Mouse (Mus musculus) hindbrain, postnatal 0 days (tissue): Measurements from ENCODE around the gene Gtf2i. TPM values are rescaled to one million over a fixed set of nuclear protein-coding genes. Genes with fewer than 3 reads are reported as not detected.
A peak's percentile ranks its signal among the peaks of the same experiment; 100 is the strongest.

Experiments used
- ATAC-seq: fragments of 200-750 bp; cut with Nextera tagmentation; 2 replicates; pipeline ENCODE4 v1.8.0; 2017; ENCODE audit warnings: mild to moderate bottlenecking, moderate TSS enrichment, moderate library complexity
- DNase-seq: peaks from one replicate; pipeline ENCODE4 v3.0.0-alpha.2; 2015; ENCODE audit warnings: low spot score
- H3K27ac ChIP-seq: fragments of 300-500 bp; sonication (generic); 2 replicates; pipeline ENCODE4 v1.5.1; 2014; ENCODE audit warnings: mild to moderate bottlenecking
- H3K27me3 ChIP-seq: fragments of 300-500 bp; sonication (generic); 2 replicates; pipeline ENCODE4 v1.6.1; 2014; ENCODE audit warnings: low read length, mixed read lengths; ENCODE audit not compliant: insufficient read depth
- H3K36me3 ChIP-seq: fragments of 300-500 bp; sonication (generic); 2 replicates; pipeline ENCODE4 v1.6.1; 2014; ENCODE audit warnings: low read length, mixed read lengths; ENCODE audit not compliant: insufficient read depth
- H3K4me1 ChIP-seq: fragments of 300-500 bp; sonication (generic); 2 replicates; pipeline ENCODE4 v1.6.1; 2014; ENCODE audit warnings: antibody characterized with exemption, low read length, mixed read lengths; ENCODE audit not compliant: insufficient read depth
- H3K4me2 ChIP-seq: fragments of 300-500 bp; sonication (generic); 2 replicates; pipeline ENCODE4 v1.6.1; 2014; ENCODE audit warnings: low read depth, mild to moderate bottlenecking, low read length, moderate library complexity, mixed read lengths
- H3K4me3 ChIP-seq: fragments of 300-500 bp; sonication (generic); 2 replicates; pipeline ENCODE4 v1.5.1; 2014; ENCODE audit warnings: low read length
- H3K9ac ChIP-seq: fragments of 300-500 bp; sonication (generic); replicated peaks from 2 replicates; pipeline ENCODE4 v1.6.1; 2014; ENCODE audit warnings: mild to moderate bottlenecking, low read length, moderate library complexity, mixed read lengths
- H3K9me3 ChIP-seq: fragments of 300-500 bp; sonication (generic); 2 replicates; pipeline ENCODE4 v1.6.1; 2016; ENCODE audit warnings: low read length, mixed read lengths
- CTCF ChIP-seq: IDR thresholded peaks from 2 replicates; pipeline ENCODE4 v1.5.1; 2016; ENCODE audit warnings: antibody characterized with exemption, control low read depth, low read depth
- WGBS: fragments of 180-500 bp; shearing (Covaris S2); extraction: QIAGEN DNeasy Blood & Tissue Kit; methylation state at CpG from one replicate; pipeline ENCODE4 v1.1.7; 2014; 5-methylcytosine and 5-hydroxymethylcytosine counted together
- polyA plus RNA-seq: library from polyadenylated mRNA; unstranded; fragments of >200 nt; fragmentation: Nextera tagmentation; extraction: Ambion mirVana; gene quantifications from 2 replicates; pipeline ENCODE4 v1.2.1, GENCODE M21; 2015
- total RNA-seq: library from RNA; depleted of rRNA; stranded (reverse); fragments of >200 nt; gene quantifications from 2 replicates; pipeline ENCODE4 v1.2.3, GENCODE M21; 2014

Gtf2i gene
- total and polyA plus RNA-seq, 2 experiments from 2014 or later = 85.6 to 103 TPM

DNA sequence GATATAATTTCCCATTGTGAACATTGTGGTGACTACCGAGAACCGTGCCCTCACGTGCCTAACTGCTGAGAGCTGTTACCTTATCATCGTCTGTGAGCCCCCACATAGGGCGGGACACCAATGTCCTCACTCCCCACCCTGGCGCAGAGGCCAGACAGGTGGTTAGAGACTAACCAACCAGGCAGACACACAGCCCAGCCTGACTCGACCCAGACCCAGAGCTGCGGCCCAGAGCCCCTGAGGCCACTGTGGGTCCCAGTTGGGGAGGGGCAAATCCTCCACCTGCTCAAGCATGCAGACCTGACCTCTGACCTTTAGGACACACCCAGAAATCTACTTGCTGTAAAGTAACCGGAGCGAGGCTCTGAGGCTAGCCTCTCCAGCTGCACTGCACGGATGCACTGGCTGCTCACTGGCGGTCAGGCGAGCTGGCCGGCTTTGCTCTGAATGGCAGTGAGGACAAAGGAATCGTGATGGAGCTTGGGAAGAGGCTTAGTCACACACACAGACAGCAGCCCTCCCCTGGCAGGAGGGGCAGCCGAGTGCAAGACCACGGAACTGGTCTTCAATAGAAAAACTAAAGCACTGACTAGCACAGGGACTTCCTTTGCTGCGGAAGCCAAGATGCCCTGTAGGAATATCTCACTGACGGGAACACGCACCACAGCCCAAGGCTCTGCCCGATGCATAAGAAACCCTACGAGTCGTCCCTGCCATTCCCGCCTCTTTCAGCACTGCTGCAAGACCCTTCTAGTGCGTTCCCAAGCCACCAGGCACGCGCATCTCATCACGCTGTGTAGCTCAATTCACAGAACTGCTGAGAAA lies 76.4 kb downstream of the Gtf2i start:
- H3K36me3 ChIP-seq = peaks cover 68% of the 10 kb centered on the region
- peak overlapping the region; percentile 45 for H3K27ac ChIP-seq
- ATAC-seq = peak; percentile 75

DNA sequence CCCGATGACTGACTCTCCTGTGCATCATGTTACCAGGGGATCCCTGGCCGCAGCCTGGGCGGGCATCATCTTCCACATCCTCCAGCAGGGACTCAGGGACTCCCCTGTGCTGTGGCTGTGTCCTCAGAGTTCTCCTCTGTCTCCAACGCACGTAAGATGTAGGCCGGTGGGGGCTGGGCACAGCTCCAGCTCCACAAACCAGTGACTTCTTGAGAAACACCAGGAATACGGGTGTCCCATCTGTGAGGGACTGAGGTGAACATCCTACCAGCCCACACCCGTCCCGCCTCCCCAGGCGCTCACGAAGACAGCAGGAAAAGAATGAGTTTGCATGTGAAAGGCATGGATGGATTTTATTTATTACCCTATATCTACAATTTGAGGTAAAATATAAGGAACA lies 77.1 kb downstream of the Gtf2i start:
- Histone ChIP-seq H3K36me3 (peaks cover 61% of the 10 kb centered on the region), H3K27me3 (no peaks in the 10 kb centered on the region), H3K4me3 (no peak overlapping the region), H3K4me2 (no peak overlapping the region), H3K27ac (no peak overlapping the region), H3K4me1 (0 out of 2 replicates have a peak, but pooled peaks cover 3% of the 10 kb centered on the region), H3K9ac (no peak overlapping the region), H3K9me3 (no peaks in the 10 kb centered on the region)
- WGBS = 86% methylated on average over 11 of the region's 11 CpGs
- DNase-seq = no peak
- TF ChIP-seq CTCF = no peak
- ATAC-seq = no peak

More for the DNA sequence above, 76.4 kb downstream of the Gtf2i start:
- H3K4me1 ChIP-seq = 0 out of 2 replicates have a peak, but pooled peaks cover 3% of the 10 kb centered on the region
- no peak overlapping the region for H3K9ac ChIP-seq
- no peak for TF ChIP-seq CTCF
- no peaks in the 10 kb centered on the region for H3K9me3 ChIP-seq
- no peak overlapping the region for H3K4me2 ChIP-seq
- H3K27me3 ChIP-seq = no peaks in the 10 kb centered on the region
- peak; percentile 59 for DNase-seq
- no peak overlapping the region for H3K4me3 ChIP-seq
- 50% methylated on average over 28 of the region's 28 CpGs for WGBS

DNA sequence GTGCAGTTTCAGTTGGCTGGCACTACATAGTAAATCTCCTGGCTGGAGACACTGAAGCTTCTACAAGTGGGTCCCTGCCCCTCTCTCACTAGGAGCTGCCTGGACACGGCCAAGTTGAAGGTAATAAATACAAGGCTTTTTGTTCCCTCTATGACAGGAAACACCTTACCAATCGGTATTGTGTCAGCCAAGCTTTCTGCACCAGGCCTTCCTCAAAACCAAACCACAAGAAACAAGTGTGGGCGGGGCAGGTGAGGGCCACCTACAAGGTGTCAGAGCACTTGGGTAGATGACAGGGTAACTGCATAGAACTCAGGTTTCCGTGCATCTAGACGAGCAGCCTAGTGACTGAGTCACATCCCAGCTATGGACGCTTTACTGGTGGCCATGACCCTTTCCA lies 77.8 kb downstream of the Gtf2i start:
- TF ChIP-seq CTCF = no peak
- no peak overlapping the region for H3K9ac ChIP-seq
- no peaks in the 10 kb centered on the region for H3K27me3 ChIP-seq
- no peak overlapping the region for H3K4me3 ChIP-seq
- 87% methylated on average over 6 of the region's 6 CpGs for whole genome bisulfite sequencing
- DNase-seq (no peak), ATAC-seq (no peak)
- 0 out of 2 replicates have a peak, but pooled peaks cover 3% of the 10 kb centered on the region for H3K4me1 ChIP-seq
- H3K4me2 ChIP-seq = no peak overlapping the region
- H3K36me3 ChIP-seq = peaks cover 54% of the 10 kb centered on the region
- H3K9me3 ChIP-seq = no peaks in the 10 kb centered on the region
- no peak overlapping the region for H3K27ac ChIP-seq

DNA sequence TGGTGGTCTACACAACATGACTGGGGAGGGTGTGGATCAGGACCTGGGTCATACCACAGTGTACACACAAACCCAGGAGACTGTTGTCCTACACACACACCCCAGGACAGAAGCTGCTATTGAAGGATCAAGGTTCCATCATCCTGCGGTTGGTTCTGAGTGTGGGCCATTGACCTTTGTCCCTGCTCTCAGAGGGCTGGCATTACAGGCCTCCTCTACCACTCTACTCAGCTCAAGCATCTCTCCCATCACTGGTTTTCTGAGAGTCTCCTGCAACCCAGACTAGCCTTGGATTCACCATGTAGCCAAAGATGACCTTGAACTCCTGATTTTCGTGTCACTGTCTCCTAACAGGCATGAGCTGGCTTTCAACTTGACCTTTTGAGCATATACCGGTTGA lies 78.3 kb downstream of the Gtf2i start:
- WGBS = 93% methylated on average over 3 of the region's 3 CpGs
- DNase-seq = no peak

DNA sequence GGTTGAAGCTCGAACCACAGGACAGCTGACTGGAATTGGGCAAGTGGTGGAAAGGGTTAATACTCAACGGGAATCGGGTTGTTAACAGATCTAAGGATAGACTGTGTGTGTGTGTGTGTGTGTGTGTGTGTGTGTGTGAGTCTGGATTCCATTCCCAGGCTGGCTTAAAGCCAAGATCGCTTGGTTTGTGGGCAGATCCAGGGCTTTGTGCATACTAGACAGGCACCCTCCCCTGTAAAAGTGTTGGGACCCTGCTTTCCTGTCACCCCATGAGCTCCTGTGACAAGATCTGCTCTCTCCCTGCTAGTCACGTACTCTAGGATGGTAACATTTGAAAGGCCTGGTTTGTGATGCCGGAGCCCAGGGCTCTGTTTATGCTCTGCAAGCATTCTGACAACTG lies 79.4 kb downstream of the Gtf2i start:
- no peaks in the 10 kb centered on the region for H3K9me3 ChIP-seq
- ATAC-seq = no peak
- H3K27ac ChIP-seq = 0 out of 2 replicates have a peak overlapping the region, but pooled peaks have one; percentile 38
- 0 out of 2 replicates have a peak, but pooled peaks cover 3% of the 10 kb centered on the region for H3K4me1 ChIP-seq
- no peak overlapping the region for H3K4me3 ChIP-seq
- TF ChIP-seq CTCF = no peak
- WGBS = 28% methylated on average over 6 of the region's 6 CpGs
- H3K27me3 ChIP-seq = no peaks in the 10 kb centered on the region
- peak; percentile 68 for DNase-seq
- H3K36me3 ChIP-seq = peaks cover 38% of the 10 kb centered on the region
- H3K9ac ChIP-seq = no peak overlapping the region
- H3K4me2 ChIP-seq = no peak overlapping the region

More for the DNA sequence above, 78.3 kb downstream of the Gtf2i start:
- H3K9ac ChIP-seq = no peak overlapping the region
- peaks cover 49% of the 10 kb centered on the region for H3K36me3 ChIP-seq
- no peak overlapping the region for H3K4me2 ChIP-seq
- no peaks in the 10 kb centered on the region for H3K27me3 ChIP-seq
- no peaks in the 10 kb centered on the region for H3K9me3 ChIP-seq
- H3K4me3 ChIP-seq = no peak overlapping the region
- H3K4me1 ChIP-seq = 0 out of 2 replicates have a peak, but pooled peaks cover 3% of the 10 kb centered on the region
- TF ChIP-seq CTCF = no peak
- no peak overlapping the region for H3K27ac ChIP-seq
- no peak for ATAC-seq

DNA sequence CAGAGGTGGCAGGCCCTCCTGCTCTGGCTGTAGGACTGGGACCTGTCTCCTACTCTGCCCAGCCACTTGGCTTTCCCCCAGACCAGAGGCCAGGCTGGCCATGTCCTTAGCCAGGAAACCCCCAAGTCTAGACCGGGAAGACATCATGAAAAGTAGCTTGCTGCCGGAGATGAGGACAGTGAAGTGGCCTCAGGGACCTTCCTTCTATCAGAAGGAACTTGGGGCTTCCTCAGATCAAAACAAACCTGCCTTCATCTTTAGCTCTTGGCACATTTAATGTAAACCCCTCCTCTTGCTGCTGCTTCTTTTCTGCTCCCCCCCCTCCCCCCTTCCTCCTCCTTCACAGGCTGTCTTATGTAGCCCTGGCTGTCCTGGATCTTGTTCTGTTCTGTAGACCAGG lies 80.4 kb downstream of the Gtf2i start:
- WGBS = 83% methylated on average over 2 of the region's 2 CpGs
- Histone ChIP-seq H3K4me3 (no peak overlapping the region), H3K27ac (no peak overlapping the region), H3K36me3 (peaks cover 30% of the 10 kb centered on the region), H3K4me2 (no peak overlapping the region), H3K4me1 (0 out of 2 replicates have a peak, but pooled peaks cover 3% of the 10 kb centered on the region), H3K9me3 (no peaks in the 10 kb centered on the region), H3K9ac (no peak overlapping the region), H3K27me3 (no peaks in the 10 kb centered on the region)
- no peak for ATAC-seq
- no peak for TF ChIP-seq CTCF
- DNase-seq = no peak

DNA sequence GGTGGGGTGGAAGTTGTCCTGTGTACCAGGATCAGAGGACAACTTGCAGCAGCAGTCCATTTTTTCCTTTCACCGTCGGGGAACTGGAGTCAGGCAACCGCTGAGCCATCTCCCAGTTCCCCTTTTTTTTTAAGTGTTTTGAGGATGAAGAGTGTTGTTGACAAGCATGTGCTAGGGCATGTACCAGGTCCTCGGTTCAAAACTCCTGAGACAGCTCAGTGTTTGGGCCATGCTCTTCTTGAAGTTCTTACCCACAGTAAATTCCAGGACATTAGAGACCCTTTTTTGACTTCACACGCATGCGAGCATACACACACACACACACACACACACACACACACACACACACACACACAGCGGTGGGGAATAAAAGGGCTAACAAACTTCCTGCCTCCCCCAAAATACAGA lies 81.3 kb downstream of the Gtf2i start:
- DNase-seq (no peak), ATAC-seq (no peak)
- TF ChIP-seq CTCF = no peak
- Histone ChIP-seq H3K4me1 (0 out of 2 replicates have a peak, but pooled peaks cover 3% of the 10 kb centered on the region), H3K27me3 (no peaks in the 10 kb centered on the region), H3K27ac (no peak overlapping the region), H3K36me3 (peaks cover 20% of the 10 kb centered on the region), H3K9me3 (no peaks in the 10 kb centered on the region), H3K4me2 (no peak overlapping the region), H3K9ac (no peak overlapping the region), H3K4me3 (no peak overlapping the region)
- WGBS = 56% methylated on average over 7 of the region's 7 CpGs
